Mouse (Mus musculus) cerebellum, adult 11 months (tissue): ENCODE results near the gene Prdm9.
"Not testable (repeated sequence)": the region's sequence is repeated elsewhere in the genome, so short reads cannot be mapped to it uniquely, and the experiment has no call there.

Experiments used
- DNase-seq: peaks from one replicate; pipeline ENCODE4 v3.0.0; 2022

The Prdm9 gene

DNA sequence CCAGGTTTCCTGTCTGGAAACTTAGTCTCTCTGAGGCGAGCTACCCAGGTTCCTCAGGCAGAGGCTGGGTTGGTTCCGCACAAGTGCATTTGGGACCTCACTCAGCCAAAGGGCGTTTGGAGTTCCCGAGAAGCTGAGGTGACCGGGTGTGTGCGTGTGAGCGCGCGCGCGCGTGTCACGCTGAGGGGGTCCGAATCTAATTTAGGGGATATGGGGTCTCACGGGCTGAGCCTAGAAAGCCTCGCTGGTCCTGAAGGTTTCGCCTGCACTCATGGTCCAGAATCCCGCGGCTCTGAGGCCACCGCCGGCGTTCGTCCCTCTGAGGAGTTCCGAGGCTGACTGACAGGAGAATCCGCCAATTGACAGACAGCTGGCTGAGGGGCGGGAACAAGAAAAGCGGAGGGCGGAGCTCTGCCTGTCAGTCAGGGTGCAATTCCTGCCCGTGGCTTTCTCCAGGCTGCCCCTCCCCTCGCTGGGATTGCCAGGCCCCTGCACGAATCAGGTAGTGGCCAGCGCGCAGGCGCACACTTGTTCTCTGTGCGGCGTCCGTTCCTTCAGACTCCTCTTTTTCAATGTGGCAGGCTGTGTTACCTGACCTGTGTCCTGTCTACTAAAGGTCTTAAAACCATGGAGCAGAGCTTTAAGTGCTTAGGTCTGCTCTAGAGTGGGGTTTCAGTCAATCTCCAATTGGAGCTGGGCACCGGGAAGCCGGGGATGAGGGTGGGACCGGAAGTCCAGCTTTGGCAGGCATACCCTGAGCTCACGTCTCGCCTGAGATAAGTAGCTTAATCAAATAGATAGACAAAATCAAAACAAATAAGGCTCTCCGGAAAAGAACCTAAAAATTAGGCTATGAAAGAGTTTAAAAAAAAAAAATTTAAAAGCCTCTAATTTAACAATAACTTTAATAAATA is at the start of gene Prdm9:
TSS of gene Prdm9 (minus strand) at position 341 of the 914 bp plus-strand sequence.
- peak; percentile 100 for DNase-seq

DNA sequence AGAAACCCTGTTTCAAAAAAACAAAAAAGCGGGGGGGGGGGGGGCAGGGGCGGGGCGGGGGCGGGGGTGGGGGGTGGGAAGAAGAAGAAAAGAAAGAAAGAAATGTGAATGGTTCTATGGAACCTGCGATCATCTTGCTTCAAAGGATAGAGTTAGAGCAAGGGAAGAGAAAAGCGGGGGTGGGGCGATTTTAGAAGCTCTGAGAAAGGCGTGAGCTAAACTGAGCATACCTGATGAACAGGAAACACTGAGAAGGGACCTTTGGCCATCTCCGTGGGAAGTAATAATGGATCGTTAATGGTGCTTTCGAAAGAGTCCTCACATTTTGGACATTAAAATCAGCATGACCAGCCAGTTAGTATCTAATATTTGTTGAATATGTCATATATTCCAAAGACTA is 35.3 kb upstream of the Prdm9 start:
- DNase-seq, result no peak

DNA sequence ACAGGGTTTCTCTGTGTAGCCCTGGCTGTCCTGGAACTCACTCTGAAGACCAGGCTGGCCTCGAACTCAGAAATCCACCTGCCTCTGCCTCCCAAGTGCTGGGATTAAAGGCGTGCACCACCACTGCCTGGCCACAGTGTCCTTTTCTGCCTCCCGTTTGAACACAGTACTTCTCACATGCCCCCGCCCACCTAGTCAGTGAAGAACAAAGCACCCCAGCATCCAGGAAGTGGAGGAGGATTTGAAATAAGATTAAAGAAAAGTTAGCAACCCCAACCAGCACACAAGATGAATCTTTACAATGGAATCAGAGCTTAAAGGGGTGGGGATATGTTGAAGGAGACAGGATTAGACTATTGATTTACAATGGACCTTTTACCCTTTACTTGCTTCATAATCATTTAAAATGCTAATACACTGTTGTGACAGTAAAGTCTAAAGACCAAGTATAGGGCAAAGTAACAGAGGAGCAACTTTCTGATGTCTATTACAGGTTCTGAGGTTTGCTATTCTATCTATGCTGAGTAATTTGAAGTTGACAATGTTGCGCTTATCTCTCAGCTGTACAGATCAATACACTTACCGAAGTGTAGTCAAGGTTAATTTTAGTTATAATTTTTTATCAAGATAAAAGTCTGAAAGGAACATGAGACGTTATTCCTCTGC is 27.2 kb upstream of the Prdm9 start:
- DNase-seq, result no peak

DNA sequence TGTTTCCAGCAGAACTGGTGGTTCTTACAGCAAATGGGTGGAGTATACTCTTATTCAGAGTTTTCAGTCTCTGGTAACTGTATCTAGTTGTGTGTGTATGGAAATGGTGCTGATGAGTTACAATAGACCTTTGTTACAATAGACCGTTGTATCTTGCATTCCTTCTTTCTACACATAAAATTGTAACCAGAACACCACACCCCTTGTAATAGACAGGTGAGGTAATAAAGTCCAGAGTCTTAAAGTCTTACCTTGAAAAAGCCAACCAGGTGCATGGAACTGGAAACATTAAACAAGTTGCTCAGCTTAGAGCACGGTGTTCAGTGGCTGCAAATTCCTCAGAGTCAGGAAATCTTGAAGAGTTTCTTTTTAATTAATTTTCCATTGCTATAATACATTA is 24.0 kb upstream of the Prdm9 start:
- no peak for DNase-seq

DNA sequence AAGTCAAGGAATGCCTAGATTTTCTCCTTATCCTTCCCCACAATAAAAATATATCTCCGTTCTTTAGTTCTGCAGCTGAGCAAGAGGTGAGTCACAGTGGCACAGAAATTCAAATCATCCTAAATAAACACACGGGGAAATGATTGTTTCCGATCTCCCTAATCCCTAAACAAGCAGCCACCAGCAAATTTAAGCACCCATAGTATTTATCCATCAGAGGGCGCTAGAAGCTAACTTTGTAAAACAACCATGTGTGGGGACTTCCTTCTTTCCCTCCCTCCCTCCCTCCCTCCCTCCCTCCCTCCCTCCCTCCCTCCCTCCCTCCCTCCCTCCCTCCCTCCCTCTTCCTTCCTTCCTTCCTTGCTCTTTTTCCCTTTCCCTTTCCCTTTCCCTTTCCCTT is 21.5 kb upstream of the Prdm9 start:
- DNase-seq, result no peak

DNA sequence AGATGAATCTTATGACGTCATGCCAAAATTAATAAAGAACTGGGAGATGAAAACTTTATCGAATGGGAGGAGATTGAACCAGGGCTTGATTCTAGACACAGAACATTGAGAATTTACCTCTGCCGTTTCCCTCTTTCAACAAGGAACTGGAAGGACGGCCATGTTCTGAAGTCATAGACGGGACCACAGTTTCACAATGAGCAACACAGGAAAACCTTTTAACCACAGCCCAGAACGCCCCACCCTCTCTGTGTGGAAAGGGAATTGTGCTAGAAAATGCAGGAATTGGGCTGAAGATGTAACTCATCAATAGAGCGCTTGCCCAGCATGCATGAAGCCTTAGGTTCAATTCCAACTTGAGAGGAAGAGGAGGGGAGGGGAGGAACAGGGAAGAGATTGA is 18.9 kb upstream of the Prdm9 start:
- no peak for DNase-seq

DNA sequence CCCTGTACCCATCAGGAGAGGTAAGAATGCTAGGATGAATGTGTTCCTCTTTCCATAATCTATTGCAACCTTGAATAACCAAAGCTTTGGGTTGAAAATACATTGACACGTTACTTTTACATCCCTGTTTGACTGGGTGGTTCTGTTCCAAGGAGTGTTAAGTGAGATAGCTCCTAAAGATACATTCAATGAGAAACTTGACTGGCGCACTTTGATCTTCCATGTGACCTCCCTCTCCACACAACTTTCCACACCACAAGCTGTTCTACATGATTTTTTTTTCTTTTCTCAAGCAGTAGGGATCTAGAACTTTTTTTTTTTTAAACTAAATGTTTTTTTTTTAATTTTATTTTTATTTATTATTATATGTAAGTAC is 15.9 kb upstream of the Prdm9 start:
- DNase-seq, result no peak

DNA sequence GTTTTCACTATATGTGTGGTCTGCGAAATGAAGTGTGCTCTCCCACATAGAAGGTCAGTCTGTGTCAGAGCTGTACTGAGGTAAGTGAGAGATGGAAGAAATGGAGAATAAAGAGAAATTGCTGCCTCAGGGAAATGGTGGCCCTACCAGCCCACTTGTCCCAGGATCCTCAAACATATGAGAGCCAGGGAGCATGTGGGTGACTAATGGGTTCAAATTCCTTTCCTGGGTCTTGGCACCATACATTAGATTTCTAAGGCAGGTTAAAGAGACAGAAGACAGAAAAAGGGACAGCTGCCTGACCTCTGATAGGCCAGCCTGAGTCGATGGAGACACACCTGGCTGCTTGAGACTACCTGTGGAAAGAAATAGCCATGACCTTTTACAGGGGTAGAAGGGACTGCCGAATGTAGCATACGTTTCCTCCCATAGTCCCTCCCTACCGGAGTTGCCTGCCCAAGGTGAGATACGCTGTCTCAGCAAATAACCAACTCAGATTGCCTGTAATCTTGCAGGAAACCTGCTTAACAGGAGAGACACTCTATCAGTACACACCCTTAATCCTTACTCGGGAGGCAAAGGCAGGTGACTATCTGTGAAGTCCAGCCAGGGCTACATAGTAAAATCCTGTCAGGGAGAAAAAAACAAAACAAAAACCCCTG is 15.4 kb upstream of the Prdm9 start:
- DNase-seq, result no peak

DNA sequence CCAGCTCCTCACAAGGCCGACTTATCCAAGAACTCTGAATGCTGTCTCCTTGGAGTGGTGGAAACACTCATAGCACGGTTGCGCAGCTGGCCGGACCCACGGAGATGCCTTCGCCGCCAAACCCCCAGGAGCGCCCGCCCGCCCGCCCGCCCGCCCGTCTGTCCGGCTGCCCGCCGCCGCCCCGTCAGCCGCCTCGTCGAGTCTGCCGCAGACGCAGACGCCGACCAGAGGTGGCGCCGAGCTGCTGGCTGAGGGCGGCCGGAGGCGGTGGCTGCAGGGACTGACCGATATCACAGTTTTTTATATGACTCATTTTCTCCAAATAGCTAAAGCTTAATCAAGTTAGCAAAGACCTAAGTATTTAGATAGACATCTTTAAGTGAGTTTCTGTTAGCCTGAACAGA is 13.1 kb upstream of the Prdm9 start:
- DNase-seq, result no peak

DNA sequence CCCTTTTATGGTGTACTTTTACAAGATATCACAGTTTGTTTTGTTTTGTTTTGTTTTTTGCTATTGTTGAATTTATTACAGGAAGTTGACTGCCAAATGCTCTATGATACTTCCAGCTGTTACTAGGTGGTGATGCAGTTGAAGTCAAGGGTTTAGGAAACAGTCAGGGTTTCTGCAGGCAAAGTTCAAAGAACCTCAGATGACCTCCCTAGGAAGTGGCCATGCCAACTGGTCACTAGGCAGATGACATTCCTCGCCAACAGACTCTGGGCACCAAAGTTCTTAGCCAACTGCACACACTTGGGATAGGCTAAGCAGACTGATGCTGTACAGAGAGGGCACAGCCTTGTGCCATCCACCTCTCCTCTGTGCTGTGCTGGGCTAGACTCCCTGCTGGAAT is 10.9 kb upstream of the Prdm9 start:
- no peak for DNase-seq

DNA sequence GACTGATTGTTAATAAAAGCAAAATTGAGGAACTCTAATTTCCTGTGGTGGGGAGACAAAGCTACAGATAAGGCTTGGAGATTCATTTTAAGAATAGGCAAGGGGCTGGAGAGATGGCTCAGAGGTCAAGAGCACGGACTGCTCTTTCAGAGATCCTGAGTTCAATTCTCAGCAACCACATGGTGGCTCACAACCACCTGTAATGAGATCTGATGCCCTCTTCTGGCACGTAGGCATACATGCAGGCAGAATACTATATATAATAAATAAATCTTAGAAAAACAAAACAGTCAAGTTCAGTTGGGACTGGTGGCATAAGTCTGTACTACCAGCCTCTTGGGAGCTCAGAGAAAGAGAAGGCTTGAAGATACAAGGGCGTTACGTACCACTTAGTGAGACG is 2.8 kb upstream of the Prdm9 start:
- no peak for DNase-seq

DNA sequence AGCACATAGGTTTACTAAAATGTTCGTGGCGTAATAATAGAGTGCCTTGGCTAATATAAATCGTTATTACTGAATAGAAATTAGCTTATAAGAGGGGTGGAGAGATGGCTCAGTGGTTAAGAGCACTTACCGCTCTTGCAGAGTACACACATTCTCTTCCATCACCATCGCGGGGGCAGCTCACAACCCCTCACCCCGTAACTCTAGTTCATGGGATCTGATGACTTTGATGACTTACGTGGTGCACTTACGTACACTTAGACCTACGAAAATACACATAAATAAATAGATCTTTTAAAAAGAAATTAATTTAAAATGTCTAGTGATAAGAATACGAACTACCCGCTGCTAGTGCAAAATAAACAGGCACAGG is 760 bp upstream of the Prdm9 start:
- peak; percentile 20 for DNase-seq

DNA sequence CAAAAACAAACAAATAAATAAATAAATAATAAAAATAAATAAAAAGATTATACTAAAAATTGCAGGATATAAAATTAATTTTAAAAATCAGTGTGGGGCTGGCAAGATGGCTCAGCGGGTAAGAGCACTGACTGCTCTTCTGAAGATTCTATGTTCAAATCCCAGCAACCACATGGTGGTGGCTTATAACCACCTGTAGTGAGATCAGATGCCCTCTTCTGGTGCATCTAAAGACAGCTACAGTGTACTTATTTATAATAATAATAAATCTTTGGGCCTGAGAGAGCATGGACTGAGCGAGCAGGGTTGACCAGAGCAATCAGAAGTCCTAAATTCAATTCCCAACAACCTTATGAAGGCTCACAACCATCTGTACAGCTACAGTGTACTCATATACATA is 4.2 kb downstream of the Prdm9 start:
- DNase-seq, result no peak

DNA sequence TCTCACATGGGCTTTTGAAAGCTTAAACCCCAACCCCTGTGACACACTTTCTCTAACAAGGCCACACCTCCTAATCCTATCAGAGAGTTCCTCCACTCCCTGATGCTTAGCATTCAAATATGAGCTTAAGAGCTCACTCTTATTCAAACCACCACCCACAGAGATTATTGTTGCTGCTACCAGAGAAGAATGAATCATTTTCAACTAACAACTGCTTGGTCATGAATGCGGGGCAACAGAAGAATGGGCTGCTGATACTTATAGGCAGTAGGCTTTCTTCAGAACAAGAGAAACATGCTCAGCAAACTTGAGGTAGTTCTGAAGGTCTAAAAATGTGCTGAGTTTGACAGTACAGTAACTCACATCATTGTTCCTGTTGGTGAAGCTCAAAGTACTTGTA is 14.4 kb downstream of the Prdm9 start:
- DNase-seq, result no peak

DNA sequence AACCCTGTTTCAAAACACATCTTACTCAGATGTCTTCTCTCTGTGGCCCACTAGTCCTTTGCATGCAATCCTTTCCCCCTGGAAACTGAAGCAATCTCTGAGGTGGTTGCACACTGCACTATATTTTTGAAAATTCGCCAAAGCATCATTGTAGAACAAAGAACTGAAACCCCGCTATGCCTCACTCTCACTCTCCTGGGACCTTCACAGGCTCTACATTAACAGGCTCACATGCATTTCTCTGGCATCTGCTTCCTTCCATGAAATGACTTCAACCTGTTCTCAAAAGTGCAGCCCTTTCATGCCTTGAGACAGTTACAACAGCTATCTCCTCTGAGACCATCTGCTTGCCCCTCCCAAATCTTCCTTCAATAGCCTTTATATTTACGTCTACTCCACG is 17.7 kb downstream of the Prdm9 start:
- no peak for DNase-seq

DNA sequence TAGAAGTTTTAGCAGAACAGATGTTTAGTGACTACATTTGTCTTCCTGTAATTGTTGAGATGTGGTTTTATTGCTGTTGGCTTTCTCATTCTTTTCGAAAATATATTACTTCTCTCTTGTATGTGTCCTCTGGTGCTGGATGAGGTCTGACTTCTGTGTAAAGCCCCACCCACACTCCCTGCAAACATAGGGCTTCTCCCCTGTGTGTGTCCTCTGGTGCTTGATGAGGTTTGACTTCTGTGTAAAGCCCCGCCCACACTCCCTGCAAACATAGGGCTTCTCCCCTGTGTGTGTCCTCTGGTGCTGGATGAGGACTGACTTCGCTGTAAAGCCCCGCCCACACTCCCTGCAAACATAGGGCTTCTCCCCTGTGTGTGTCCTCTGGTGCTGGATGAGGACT is 20.3 kb downstream of the Prdm9 start:
- DNase-seq, result not testable (repeated sequence)

DNA sequence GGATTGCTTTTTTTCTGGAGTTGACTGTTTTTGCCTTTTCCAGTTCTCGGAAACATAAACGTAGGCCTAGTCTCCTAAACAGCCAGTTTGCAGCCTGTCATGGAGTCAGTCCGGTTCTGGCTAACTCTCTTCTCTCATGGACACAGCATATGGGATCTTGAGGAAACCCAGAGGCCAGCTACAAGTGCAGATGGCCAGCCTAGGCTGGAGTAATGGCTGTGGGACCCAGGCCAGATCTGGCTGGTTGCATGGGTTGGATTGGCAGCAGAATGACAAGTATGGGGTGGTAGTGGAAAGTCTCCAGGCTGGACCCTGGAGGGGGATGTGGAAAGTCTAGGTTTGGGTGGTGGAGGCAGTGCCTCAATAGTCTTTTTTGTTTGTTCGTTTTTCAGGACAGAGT is 23.8 kb downstream of the Prdm9 start:
- no peak for DNase-seq

DNA sequence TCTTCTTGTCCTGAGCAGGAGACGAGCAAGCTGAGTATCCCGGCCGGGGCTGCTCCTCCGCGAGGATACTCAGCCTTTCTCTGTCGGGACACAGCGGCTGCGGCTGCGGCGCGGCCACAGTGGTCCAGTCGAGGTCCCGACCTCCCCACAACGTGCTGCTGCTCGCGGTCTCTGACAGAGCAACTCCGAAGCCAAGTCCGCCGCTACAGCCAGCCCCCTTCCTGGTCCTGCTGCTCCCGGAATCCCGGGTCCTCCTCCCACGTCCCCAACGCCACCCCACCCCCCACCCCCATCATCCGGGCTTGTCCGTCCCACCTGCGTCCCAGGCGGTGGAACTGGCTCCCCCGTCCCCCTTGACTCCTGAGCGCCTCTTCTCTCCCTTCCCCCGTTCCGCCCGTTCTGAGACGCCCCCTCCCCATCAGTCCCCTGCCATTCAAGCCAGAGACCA is 27.7 kb downstream of the Prdm9 start:
- DNase-seq, result no peak

DNA sequence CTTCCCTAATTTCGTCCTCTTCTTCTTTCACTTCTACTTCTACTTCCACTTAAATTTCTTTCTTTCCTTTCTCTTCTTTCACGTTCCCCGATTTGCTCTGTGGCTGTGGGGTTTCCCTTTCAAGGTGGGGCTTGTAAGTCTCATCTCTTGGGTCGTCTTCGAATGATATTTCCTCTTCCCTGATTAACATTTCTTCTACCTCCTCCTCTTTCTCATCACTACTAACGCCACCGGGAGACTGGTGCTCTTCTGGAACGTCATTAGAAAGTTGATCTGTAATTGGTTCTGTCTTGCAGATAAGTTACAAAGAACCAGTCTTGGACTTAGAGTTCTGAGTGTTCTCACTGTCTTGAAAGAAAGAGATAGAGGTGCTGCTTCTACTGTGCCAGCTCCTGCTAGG is 28.2 kb downstream of the Prdm9 start:
- DNase-seq, result no peak

DNA sequence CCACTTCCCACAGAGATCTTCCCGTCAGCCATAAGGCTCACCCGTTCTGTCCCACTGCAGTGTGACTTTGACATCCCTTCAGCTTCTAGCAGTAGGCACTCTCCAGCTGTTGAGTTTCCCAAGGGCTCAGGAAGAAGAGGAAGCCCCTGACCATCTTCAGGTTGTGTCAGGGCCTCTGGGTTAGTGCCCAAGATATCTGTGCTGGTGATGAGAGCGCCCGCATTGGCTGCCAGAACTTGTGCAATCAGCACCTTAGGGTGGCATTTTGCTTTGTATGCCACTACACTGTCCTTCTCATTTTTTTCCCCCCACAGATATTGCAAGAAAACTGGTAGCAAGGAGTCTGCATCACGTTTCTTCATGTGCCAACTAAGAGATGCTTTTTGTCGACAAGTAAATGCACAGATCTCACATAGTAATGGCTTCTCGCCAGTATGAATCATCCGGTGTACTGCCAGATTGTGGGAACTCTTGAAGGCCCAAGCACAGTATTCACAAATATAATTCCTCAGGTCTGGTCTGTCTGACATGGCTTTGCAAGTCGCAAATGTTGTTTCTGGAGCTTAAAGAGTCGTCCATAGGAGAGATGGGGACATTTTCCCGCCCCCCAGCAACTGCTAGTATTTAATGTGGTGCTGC is 28.9 kb downstream of the Prdm9 start:
- DNase-seq, result no peak

DNA sequence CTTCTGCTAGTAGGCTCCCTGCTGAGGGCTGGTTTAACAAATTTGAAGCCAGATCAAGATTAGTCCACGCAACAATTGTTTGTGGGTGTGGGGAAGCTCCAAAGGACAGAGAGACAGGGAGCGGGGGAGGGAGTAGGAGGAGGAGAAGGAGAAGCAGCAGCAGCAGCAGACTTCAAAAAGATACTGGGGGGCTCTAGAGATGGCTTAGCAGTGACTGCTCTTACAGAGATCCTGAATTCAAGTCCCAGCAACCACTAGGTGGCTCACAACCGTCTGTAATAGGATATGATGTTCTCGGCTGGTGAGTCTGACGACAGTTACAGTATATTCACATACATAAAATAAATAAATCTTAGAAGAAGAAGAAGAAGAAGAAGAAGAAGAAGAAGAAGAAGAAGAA is 34.0 kb downstream of the Prdm9 start:
- DNase-seq, result no peak

DNA sequence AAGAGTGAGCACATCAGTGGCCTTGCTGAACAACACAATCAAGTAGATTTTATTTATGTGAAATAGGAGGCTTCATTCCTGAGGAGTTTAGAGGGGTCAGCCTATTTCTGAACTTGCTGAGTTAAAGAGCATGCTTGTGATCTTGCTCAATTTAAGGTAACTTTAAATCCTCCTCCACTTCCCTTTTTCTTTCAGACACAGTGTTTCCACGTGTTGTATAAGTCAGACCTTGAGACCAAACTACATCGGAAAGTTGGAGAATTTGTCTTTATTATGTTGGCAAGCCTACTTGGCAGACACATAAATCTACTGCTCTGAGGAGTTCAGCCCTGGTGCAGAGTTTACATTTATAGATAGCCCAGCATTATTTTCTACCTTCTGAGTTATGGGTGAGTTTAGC is 35.3 kb downstream of the Prdm9 start:
- no peak for DNase-seq

DNA sequence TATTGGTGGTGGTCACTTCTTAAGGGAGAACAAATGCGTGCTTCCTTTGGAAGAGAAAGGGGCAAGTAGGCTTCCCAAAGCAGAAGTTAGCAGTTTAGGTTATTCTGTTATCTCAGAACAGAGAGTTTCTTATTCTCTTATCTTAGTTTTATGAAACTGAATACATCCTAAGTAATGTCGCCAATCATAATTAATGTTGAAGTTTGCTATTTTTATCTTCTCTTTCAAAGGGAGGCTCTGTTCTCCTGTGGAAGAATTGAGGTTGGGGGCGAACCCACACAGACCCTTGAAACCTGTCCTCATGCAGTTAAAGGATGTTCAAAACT is 36.4 kb downstream of the Prdm9 start:
- DNase-seq, result no peak
